Mouse (Mus musculus) G1E (cell line): ENCODE measurements around the gene Gtf2f1. TPM values are rescaled to one million over a fixed set of nuclear protein-coding genes. Genes with fewer than 3 reads are reported as not detected.

Source experiments
- ATAC-seq: 2 replicates; pipeline ENCODE4 v1.8.0; 2016; ENCODE audit warnings: mild to moderate bottlenecking; ENCODE audit not compliant: insufficient number of reproducible peaks, poor library complexity, low FRiP score, severe bottlenecking; ENCODE audit errors: extremely low read depth
- DNase-seq: peaks from one replicate; pipeline ENCODE4 v3.0.0; 2012; ENCODE audit warnings: low spot score
- H3K27me3 ChIP-seq: 2 replicates; pipeline ENCODE4 v1.6.1; 2012; ENCODE audit warnings: mild to moderate bottlenecking, low read length, inconsistent platforms; ENCODE audit not compliant: insufficient read depth
- H3K36me3 ChIP-seq: replicated peaks from 2 replicates; pipeline ENCODE3; 2012; ENCODE audit warnings: mild to moderate bottlenecking, inconsistent platforms
- H3K4me1 ChIP-seq: 2 replicates; pipeline ENCODE4 v1.6.1; 2012; ENCODE audit warnings: low read depth, low read length, inconsistent platforms, mixed read lengths; ENCODE audit not compliant: insufficient read depth
- H3K4me3 ChIP-seq: 2 replicates; pipeline ENCODE4 v1.5.1; 2012; ENCODE audit warnings: low read depth, mild to moderate bottlenecking, inconsistent platforms, low read length, moderate library complexity, mixed read lengths
- H3K9me3 ChIP-seq: replicated peaks from 2 replicates; pipeline ENCODE4 v1.6.1; 2012; ENCODE audit warnings: inconsistent platforms
- CTCF ChIP-seq: IDR thresholded peaks from 2 replicates; pipeline ENCODE4 v1.5.1; 2012; ENCODE audit warnings: low read depth, low read length, inconsistent platforms, mixed read lengths
- GATA1 ChIP-seq: IDR thresholded peaks from 2 replicates; pipeline ENCODE4 v1.6.1; 2012; ENCODE audit warnings: borderline replicate concordance, low read length, inconsistent platforms, mixed read lengths
- GATA2 ChIP-seq: IDR thresholded peaks from 2 replicates; pipeline ENCODE4 v1.6.1; 2012; ENCODE audit warnings: low read depth, low read length, inconsistent platforms, borderline replicate concordance
- POLR2AphosphoS5 ChIP-seq: IDR thresholded peaks from 2 replicates; pipeline ENCODE4 v1.6.1; 2012; ENCODE audit warnings: low read depth, low read length, inconsistent platforms; ENCODE audit not compliant: insufficient replicate concordance
- TAL1 ChIP-seq: conservative IDR thresholded peaks from 2 replicates; pipeline ENCODE4 v1.6.1; 2012; ENCODE audit warnings: low read depth, low read length, inconsistent platforms, mixed read lengths
- polyA plus RNA-seq: library from polyadenylated mRNA; stranded (reverse); fragments of >175 nt; gene quantifications from 2 replicates; pipeline ENCODE4 v1.2.3, GENCODE M21; 2012
- total RNA-seq, 2 experiments: library from RNA; stranded (forward) in 1 of 2; stranded (reverse) in 1 of 2; fragments of 200-1000 nt in 1 of 2; fragments of >200 nt in 1 of 2; fragmentation: Nextera tagmentation in 1 of 2; gene quantifications; 2 replicates each; pipeline ENCODE4 v1.2.3; 2014 to 2017

Gtf2f1 gene
- total and polyA plus RNA-seq, 3 experiments: 102 to 145 (median 113) TPM

DNA sequence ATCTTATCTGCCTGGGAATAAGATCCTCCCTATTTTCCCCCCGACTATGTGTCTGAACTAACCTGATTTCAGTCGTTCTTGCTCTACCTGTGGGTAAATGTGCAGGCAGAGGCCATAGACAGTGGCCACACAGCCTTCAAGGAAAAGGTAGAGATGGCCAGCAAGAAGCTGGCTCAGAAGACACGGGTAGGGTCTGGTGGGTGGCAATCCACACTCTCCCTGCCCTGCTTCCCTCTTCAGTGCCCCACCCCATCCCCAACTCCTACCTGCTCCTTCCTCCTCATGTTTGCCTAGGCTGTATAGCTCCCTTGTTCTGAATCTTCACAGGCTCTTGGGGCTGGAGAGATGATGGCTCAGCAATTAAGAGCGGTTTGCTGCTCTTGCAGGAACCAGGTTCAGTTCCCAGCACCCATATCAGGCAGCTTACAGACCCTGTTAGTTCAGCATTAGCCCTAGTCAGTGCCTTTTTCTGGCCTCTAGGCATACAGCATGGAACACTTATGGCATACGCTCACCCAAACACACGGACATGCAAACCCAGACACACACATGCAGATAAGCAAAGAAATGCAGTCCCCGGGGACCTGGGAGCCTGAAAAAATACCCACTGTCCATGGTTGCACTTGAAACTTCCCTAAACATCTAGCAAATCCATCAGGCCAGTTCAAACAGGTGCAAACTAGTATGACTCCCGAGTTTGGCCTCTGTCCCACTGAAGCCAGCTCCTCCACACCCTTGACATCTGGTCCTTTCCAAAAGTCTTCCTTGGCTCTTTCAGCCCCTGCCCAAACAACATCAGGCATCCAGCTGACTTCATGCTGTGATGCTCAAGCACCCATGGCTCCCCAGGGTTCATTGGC, 34.3 kb downstream of the Gtf2f1 start:
- no peak for ATAC-seq
- H3K4me3 ChIP-seq: no peak overlapping the region
- TF ChIP-seq GATA1: no peak
- TF ChIP-seq POLR2AphosphoS5: no peak
- TF ChIP-seq CTCF: no peak
- TF ChIP-seq GATA2: no peak
- TF ChIP-seq TAL1: no peak
- no peaks in the 10 kb centered on the region for H3K36me3 ChIP-seq
- peaks cover 42% of the 10 kb centered on the region for H3K27me3 ChIP-seq
- no peaks in the 10 kb centered on the region; the same call in 1 of the 2 replicates for H3K4me1 ChIP-seq
- no peaks in the 10 kb centered on the region for H3K9me3 ChIP-seq
- DNase-seq: no peak

DNA sequence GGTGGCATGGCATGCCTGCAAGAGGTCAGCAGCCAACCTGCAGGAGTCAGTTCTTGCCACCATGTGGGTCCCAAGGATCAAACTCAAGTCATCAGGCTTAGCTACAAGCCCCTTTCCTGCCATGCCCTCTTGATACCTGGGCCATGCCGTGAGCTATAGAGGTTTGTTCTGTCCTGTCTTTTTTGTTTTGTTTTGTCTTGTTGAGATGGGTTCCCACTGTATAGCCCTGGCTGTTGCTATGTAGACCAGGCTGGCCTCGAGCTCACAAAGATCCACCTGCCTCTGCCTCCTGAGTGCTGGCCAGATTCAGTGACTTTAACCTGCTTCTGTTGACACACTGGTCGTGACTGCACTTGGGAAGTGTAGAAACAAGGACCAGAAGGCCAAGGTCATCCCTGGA, 35.7 kb downstream of the Gtf2f1 start:
- no peak for DNase-seq
- no peak for TF ChIP-seq GATA2
- TF ChIP-seq TAL1: no peak
- no peak for TF ChIP-seq CTCF
- no peak for TF ChIP-seq GATA1
- TF ChIP-seq POLR2AphosphoS5: no peak
- Histone ChIP-seq H3K4me3 (no peak overlapping the region), H3K9me3 (no peaks in the 10 kb centered on the region), H3K27me3 (peaks cover 41% of the 10 kb centered on the region), H3K36me3 (no peaks in the 10 kb centered on the region), H3K4me1 (no peaks in the 10 kb centered on the region; the same call in 1 of the 2 replicates)
- ATAC-seq: no peak

DNA sequence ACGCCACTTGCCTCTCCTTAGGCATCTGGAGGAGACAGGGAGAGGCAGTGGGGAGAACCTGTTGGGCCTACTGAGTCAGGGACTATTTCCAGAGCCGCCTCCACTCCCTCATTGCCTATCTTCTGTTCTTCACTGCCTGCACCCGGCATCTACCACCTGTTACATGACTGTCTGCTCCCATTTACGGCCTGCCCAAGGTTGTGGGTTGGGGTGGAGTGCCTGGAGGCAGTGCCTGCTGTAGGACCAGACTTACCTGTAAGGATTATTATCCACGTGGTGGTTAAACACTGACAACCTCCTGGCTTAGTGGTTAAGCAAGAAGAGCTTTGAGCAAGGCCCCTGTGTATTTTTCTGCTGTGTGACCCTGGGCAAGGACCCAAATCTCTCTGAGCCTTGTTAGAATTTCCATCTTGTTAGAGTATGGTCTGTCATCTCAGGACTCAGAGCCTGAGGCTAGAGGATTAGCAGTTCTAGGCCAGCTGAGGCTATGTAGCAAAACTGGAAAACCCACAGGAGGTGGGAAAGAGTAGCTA, 36.3 kb downstream of the Gtf2f1 start:
- DNase-seq (no peak), ATAC-seq (no peak)
- peaks cover 46% of the 10 kb centered on the region for H3K27me3 ChIP-seq
- TF ChIP-seq GATA1 (no peak), TAL1 (no peak)
- H3K36me3 ChIP-seq: no peaks in the 10 kb centered on the region
- H3K4me1 ChIP-seq: no peaks in the 10 kb centered on the region; the same call in 1 of the 2 replicates
- no peaks in the 10 kb centered on the region for H3K9me3 ChIP-seq
- H3K4me3 ChIP-seq: no peak overlapping the region

DNA sequence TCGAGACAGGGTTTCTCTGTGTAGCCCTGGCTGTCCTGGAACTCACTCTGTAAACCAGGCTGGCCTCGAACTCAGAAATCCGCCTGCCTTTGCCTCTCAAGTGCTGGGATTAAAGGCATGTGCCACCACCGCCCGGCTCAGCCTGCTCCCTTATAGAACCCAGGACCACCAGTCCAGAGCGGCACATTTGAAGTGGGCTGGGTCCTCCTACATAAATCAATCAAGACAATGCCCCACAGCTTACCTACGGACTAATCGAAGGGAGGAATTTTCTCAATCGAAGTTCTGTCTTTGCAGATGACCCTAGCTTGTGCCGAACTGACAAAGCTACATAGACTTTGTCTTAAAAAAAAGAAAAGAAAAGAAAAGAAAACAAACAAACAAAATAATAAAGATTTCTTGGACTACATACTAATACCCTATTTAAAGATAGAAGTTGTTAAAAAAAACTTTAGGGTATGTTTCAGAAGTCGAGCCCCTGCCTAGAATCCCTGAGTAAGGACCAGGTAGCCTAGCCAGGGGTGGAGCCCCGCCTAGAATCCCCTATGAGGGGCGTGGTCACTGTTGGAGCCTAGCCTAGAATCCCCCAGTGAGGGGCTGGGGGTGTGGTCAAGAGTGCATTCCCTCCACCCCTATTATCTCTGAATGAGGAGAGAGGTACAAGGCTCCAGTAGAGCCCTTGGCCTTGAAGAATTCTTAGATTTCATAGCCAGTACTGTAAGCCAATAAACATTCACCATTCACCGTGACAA, 37.0 kb downstream of the Gtf2f1 start:
- Histone ChIP-seq H3K9me3 (no peaks in the 10 kb centered on the region), H3K4me1 (no peaks in the 10 kb centered on the region), H3K36me3 (no peaks in the 10 kb centered on the region), H3K27me3 (peaks cover 44% of the 10 kb centered on the region), H3K4me3 (no peak overlapping the region)
- DNase-seq (no peak), ATAC-seq (no peak)
- TF ChIP-seq TAL1 (no peak), CTCF (no peak), POLR2AphosphoS5 (no peak), GATA1 (no peak), GATA2 (no peak)

DNA sequence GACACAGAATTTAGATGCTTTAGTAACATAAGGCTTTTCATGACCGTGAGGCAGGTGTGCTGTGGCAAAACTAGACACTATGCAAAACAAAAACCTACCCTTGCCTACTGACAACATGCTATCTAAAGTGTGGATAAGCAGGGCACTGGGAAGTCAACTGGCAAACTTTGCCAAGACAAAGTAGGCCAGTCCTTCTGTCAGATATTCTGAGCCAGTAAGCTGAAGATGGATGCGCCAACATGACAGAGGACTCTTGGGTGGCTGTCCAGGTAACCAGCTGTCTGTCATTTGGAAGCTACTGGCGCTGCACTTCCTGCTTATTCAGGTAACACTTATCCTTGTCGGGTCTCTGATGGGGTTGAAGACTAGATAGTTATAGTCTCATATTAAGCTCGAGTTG, 41.0 kb downstream of the Gtf2f1 start:
- Histone ChIP-seq H3K4me3 (no peak overlapping the region), H3K9me3 (no peaks in the 10 kb centered on the region), H3K4me1 (no peaks in the 10 kb centered on the region), H3K27me3 (peaks cover 17% of the 10 kb centered on the region), H3K36me3 (no peaks in the 10 kb centered on the region)
- ATAC-seq: no peak
- no peak for DNase-seq
- TF ChIP-seq GATA1: no peak
- TF ChIP-seq CTCF: no peak
- TF ChIP-seq GATA2: no peak
- no peak for TF ChIP-seq TAL1
- TF ChIP-seq POLR2AphosphoS5: no peak

DNA sequence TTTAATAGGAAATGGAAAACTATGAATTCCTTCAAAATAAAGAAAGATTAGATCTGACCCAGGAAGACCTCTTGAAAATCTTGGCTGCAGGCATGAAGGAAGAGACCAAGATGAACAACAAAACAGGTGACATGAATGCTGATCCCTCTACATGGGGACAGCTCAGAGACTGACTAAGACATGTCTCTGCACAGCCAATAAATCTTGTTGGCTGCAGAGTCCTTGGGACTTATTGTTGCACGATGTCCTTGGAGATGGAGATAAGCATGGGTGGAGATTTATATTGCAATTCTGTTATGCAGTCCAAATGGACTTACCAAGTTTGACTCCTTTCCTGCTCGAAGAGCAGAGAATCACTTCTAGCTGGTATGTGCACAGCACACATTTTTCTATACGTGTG, 41.8 kb downstream of the Gtf2f1 start:
- Histone ChIP-seq H3K4me1 (no peaks in the 10 kb centered on the region), H3K27me3 (peaks cover 21% of the 10 kb centered on the region), H3K9me3 (no peaks in the 10 kb centered on the region), H3K36me3 (no peaks in the 10 kb centered on the region), H3K4me3 (no peak overlapping the region)
- DNase-seq (no peak), ATAC-seq (no peak)
- no peak for TF ChIP-seq GATA1
- TF ChIP-seq POLR2AphosphoS5: no peak
- TF ChIP-seq TAL1: no peak
- no peak for TF ChIP-seq GATA2
- TF ChIP-seq CTCF: no peak
